Mouse (Mus musculus) right cerebral cortex, postnatal 14 days (tissue): ENCODE data around the gene Ttc27.
"Not testable (repeated sequence)": the region's sequence is repeated elsewhere in the genome, so short reads cannot be mapped to it uniquely, and the experiment has no call there.

Experiments
- DNase-seq: peaks from one replicate; pipeline ENCODE4 v3.0.0; 2022

The Ttc27 gene

DNA sequence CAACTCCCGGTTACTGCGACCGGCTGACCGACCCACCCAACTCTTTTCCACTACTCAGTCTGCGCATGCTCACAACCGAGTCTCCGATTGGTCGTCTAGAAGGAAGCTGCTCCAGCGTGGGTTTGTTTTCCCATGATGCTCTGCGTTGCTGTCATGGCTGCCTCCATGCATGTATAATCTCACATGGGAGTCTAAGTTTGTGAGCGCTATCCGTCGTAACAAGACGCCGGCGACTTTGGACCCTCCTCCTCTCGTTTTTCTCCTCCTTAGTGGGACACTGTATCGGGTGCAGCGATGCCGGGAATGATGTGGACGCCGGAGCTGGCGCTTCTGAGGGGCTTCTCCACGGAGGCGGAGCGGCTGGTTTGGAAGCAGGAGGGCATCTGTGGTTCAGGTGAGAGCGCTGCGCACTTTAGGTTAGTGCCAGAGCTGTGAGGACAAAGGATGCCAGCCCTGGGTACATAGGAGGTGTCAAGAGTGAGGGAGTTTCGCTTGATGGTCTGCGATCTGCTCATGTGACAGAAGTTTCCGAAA lies at the start of gene Ttc27:
Gene Ttc27, plus strand, starts transcription at position 115 of the 534 bp plus-strand sequence.
- peak; percentile 99 for DNase-seq

DNA sequence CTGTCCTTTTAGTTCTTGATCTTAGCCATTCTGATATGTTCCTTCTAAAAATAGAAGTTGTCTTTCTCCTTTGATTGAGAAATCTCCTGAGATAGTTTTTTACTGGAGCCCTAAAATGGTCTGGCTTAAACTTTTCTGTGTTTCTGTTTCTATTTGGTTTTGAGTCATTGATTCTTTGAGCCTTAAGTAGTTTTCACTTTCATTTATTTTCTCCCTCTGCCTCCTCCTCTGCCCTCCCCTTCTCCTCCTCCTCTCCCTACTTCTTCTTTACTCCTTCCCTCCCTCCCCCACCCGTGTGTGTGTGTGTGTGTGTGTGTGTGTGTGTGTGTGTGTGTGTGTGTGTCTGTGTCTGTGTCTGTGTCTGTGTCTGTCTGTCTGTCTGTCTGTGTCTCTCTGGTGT lies 49.5 kb upstream of the Ttc27 start:
- DNase-seq: no peak

DNA sequence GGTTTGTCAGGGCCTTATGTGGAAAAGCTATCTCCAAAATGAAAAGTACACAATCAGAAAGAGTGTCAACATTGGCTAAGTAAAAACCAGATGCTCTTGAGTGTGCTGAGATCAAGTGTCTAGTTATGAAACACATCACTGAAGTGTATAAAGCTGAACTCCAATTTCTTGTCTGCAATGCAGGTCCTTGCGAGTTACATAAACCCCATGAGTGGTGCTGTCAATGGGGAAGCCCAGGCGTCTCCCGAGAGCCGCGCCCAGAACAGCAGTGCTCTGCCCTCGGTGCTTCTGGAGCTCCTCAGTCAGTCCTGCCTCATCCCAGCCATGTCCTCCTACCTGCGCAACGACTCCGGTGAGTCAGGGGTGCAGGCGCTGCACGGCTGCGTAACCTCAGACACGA lies 47.5 kb upstream of the Ttc27 start:
- no peak for DNase-seq

DNA sequence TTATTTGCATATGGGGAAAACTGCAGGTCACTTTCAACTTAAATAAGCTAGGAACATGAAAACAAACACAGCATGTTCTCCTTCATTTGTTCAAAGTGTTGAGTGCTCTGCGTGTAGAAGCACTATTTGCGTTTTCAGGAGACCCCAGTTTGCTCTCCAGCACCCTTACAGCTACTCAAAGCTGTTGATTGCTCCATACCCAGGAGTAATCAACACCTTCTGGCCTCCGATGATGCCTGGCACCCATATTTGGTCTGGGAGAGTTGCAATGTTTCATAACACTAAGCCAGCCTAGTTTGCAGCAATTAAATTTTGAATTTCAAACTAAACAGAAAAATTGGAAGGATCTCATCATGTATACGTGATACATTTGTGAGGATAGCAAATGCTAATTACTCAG lies 45.1 kb upstream of the Ttc27 start:
- DNase-seq: no peak

DNA sequence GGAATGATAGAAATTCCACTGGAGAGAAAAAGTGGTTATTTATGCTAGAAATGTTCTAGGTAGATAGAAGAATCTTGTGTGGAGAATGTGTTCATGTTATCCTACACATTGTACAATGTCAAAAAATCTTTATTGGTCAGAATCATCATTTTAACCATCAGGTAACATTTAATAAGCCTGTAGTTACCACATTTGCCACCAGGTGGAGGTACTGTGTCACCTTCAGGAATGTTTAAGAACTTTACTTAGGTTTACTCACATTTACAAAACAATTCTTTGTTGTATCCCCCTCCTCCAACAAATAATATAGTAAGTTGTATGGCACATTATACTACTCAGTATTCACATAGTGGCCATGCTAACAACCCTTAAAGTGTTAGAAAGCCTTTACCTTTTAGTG lies 44.3 kb upstream of the Ttc27 start:
- no peak for DNase-seq

DNA sequence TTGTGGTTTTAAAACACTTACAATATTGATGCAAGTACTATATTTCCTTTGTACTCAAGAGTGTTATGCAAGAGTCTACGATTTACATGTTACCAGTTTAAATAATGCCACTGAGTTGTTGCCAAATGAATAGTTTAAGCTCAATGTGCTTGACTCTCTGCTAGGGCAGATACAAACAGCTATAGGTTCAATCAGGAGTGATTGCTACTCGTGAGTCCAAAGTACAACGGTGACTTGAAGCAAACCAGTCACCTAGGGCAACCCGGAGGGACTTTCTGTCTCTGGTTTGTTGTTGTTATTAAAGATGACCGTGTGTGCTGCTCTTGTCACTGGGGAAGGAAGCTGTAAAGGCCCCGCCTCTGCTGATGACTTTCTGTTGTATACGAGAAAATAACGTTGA lies 39.5 kb upstream of the Ttc27 start:
- DNase-seq: no peak

DNA sequence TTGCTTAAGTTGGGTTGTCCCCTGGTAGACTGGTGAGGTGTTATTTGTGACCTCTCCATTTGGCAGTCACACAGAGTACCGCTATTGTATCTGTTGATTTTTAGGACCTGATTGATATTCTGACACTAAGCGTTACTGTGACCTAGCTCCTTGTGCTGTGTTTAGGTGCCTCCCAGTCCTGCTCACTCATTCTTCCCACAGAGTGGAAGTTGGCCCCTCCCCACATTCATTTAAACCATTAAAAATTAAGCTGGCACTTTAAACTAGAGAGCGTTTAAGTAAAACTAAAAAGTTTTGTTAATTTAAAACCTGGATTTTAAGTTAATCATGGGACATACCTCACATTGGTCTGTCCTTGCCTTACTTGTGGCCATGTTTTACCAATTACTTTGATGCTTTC lies 32.6 kb upstream of the Ttc27 start:
- no peak for DNase-seq

DNA sequence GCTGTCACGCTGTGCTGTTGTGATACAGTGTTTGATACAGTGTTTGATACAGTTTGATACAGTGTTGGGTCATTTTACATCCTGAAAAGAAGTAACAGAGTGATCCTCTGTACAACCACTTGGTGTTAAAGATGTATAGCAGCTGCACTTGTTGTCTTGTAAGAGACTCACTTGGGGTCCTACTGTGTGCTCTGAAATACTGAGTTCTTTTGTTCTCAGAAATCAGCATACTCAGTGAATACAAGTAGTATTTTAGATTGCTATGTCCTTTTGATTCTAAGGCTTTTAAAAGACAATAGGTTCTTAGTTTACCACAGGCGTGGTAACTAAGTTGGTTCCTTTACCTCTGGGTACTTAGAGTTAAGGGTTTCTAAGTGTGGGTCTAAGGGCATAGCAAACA lies 29.0 kb upstream of the Ttc27 start:
- DNase-seq: no peak

DNA sequence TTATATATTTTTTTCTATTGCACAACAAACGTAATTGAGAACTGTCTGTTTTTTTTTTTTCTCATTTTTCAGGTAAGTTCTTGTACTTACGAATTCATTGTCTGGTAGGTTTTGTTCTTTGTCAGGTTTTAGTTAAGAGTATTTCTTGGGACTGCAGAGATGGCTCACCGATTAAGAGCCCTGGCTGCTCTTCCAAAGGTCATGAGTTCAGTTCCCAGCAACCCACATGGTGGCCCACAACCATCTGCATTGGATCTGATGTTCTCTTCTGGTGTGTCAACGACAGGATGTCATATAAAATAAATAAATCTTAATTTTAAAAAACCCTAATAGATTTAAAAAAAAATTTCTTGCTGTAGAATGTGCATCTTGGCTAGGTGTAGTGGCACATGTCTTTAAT lies 28.1 kb upstream of the Ttc27 start:
- no peak for DNase-seq

DNA sequence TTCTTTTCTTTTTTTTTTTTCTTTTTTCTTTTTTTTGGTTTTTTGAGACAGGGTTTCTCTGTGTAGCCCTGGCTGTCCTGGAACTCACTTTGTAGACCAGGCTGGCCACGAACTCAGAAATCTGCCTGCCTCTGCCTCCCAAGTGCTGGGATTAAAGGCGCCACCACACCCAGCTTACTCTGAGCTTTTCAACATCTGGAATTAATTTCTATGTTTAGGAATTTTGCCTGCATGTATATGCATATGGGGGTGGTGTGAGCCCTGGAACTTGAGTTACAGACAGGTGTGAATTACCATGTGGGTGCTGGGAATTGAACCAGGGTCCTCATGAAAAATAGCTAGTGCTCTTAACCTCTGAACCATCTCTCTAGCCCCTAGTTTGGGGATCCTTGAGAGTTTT lies 15.9 kb upstream of the Ttc27 start:
- not testable (repeated sequence) for DNase-seq

DNA sequence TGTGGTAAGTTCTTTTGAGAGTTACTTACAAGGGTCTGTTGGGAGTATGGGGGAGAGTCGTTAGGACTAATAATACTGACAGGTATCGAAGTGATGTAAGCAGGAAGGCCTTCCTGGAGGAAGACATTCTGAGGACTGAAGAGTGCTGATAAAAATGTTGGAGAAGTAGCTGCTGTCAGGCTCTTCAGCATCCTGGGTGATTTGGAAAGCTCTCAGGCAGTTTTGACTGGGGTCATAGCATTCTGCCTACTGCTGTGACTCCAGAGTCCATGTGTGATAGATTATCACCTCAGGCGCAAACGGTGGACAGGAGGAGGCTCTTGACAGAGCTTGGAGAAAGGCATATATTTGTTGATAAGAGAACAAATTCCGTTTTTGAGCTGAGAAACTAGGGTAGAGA lies 12.1 kb upstream of the Ttc27 start:
- no peak for DNase-seq

DNA sequence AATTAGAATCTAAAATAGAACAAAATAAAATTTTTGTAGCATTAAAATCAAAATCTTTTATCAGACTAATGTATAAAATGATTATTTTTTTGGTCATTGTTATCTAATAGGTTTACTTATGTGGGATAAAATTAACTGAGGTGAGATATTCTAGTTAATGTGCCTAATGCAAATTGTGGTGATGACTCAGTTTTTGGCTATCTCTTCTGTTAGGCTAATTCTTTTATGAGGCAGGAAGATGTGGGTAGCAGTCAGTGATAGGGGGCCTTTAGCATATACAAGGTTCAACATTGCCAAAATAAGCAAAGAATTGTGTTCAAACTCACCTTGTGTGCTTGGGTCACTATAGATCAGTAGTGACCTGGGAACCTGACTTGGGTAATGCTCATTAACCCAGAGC lies 10.9 kb upstream of the Ttc27 start:
- DNase-seq: no peak

DNA sequence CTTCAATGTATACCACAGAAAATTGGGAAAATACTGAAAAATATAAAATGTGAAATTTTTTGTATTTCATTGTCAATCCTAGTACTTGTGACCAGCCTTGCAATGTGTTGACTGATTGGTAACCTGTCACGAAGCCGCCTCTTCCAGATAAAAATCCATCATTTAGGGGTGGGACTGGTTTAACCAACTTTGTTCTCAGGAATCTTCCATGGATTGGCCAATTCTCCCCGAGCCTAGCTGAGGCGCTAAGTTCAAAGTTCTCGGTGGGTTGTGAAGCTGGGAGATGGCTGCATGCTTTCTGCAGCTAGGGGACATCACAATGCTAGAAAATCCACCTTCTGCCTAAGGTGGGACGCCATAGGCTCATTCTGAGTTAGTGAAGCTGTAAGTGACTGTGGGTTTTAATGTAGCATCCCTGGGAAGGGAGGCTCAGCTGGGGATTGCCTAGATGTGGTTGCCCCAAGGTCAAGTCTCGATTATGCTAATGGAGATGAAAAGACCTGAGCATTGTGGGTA lies 9.8 kb upstream of the Ttc27 start:
- DNase-seq: no peak

DNA sequence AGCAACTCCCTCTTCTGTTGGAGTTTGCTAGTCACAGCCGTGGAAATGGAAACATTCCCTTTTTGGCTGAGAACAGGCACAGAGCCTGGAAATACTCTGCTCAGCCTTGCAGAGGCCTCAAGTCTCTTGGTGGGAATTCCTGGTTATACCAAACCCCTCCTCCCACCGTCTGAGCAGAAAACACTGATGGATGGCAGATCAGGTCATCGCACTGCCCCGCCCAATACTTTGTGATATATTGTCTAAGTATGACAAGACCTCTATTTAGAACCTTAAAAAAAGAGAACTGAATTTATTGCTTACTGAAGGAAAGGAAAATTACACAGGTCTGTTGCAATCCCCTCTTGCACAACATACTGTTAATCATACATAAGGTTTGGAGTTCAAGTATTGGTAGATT lies 6.8 kb upstream of the Ttc27 start:
- DNase-seq: no peak

DNA sequence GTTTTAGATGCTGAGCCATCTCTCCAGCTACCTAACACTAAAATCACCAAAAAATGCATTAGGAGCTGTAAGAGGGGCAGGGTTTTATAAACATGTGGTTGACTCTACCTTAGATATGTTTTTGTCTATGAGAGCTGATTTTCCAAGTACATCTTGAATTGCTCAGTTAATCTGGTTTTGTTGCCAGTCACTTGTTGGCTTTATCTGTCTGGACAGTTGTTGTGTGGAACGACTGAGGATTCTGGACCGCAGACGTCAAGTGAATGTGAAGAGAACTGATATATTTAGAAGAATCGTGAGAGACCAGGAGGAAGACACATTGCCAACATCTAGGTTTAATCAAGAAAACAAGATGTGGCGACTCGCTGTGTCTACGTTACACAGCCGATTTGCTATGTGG lies 5.9 kb upstream of the Ttc27 start:
- no peak for DNase-seq

DNA sequence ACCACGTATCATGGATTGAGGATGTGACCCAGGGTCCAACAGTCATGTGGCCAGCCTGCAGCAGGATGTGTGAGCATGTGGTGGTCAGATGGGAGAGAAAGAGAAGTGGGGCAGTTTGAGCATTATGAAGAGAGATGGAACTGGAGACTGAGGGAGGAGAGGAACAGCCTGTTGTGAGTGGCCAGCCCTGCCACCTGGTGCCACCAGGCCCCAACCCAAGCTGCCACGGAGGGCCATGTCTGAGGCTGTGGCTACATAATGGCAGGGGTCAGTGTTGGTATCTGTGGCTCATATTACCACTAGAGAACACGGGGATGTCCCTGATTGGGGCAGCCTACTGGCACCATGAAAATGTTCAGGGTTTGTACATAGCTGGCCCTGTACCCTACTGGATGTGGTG lies 2.4 kb upstream of the Ttc27 start:
- DNase-seq: no peak

DNA sequence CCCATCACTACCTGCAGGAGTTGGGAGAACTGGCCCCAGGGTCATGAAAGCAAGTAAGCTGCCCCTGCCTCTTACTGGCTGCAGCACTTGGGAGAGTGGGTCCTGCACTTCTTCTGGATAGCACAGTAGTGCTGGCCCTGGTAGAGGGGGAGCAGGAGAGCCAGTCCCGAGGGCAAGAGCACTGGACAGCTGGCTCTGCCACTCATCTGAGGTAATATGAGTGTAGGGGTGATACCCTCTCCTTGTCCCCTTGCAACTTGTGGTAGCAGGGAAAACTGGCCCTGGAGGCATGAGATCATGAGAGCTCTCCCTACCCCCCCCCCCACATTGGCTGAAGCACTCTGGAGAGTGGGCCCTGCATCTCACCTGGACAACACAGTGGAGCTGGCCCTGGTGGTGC lies 1.8 kb upstream of the Ttc27 start:
- DNase-seq: no peak

DNA sequence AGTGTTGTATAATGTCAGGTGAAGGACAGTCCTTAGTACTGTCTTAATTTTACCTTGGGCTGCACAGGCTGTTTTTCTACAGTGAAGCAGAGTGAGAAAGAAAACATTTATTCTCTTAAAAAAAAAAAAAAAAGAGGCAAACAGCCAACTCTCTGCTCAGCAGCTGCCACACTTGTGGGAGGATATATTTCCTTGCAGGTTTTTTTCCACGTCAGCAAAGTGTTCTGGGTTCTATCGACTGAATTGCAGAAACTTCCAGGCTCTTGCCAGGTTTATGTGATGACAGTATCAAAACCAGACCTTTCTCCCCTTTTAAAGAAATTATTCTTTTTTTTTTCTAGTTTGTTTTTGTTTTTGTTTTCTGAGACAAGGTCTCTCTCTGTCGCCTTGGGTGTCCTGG lies 889 bp upstream of the Ttc27 start:
- no peak for DNase-seq

DNA sequence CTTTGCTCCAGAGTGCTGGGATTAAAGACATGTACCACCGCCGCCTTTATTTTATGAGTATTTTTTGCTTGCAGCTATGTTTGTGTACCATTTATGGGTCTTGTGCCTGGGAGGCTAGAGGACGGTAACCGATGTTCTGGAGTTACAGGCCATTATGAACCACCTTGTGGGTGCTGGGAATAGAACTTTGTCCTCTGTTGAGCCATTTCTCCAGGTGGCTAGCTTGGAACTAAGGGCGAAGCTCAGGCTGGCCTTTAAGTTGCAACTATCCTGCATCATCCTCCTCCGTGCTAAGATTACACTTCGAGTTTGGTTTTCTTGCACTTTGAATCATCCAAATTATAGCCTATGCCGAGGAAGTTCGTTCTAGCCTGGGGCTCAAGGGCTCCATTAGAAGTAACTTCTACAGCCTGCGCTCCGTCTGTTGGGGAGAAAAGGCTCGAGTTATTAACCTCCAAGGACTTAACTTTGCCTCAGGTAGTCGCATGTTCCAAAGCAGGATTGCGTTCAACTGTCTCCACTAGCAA lies 378 bp upstream of the Ttc27 start:
- DNase-seq: no peak

DNA sequence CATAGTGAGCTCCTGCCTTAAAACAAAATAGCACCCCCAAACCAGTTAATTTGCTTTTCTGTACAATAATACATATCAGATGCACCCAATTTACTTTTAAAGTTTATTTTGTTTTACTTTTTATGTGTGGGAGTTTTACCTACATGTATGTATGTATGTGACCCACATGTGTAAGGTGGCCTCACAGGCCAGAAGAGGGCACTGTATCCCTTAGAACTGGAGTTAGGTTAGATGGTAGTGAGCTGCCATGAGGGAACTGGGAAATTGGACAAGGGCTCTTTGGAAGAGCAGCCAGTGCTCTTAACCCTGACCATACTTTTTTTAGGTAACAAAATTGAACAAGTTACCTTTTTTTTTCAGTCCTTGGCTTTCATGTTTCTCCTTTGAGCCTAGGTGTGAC lies 15.3 kb downstream of the Ttc27 start:
- no peak for DNase-seq

DNA sequence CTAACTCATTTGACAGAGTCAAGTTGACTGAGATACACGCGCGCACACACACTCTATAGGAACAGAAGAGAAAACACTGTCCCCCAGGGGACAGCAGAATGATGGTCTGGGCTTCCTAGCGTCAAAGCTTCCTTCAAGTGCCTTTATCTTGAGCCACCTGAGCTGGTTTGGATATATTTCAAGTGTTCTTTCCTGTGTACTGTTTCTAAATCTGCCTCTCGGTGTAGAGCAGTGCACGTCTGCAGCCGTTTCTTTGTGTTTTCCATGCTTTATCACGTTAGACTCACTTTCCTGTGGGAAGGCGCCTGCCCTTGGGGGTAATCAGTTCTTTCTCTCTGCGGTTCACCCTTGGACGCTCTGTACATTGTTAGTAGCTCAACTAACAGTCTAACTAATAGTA lies 17.9 kb downstream of the Ttc27 start:
- no peak for DNase-seq

DNA sequence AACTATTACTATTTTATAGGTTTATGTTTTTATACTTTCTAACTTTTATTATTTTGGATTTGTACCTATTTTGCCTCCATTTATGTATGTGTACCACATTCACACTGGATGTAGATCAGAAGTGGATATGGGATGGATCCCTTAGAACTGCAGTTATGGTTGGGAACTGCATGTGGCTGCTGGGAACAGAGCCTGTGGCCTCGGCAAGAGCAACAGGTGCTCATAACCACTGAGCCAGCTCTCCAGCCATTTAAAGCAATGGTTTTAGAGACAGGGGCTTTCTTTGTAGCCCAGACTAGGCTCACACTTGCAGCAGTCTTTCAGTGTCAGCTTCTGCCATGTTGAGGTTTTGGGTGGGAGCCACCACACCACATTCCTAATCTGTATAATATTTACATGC lies 32.1 kb downstream of the Ttc27 start:
- no peak for DNase-seq

DNA sequence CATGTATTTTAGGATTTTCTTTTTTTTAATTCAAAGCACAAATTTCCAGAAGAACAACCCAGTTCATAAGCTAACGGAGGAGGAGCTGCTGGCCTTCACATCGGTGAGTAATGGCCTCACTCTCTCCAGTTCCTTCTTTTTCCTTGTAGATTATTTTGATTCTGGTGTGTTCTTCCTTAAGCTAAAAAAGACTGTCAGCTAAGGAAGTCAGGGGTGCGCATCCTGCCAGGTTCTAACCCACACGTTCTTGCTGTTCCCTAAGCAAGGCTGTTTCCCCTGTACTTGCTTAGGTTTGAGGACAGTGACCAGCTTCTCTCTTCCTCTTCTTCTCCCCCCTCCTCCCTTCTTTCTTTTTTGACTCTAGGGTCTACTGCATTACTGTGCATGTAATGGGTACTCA lies 33.5 kb downstream of the Ttc27 start:
- no peak for DNase-seq

DNA sequence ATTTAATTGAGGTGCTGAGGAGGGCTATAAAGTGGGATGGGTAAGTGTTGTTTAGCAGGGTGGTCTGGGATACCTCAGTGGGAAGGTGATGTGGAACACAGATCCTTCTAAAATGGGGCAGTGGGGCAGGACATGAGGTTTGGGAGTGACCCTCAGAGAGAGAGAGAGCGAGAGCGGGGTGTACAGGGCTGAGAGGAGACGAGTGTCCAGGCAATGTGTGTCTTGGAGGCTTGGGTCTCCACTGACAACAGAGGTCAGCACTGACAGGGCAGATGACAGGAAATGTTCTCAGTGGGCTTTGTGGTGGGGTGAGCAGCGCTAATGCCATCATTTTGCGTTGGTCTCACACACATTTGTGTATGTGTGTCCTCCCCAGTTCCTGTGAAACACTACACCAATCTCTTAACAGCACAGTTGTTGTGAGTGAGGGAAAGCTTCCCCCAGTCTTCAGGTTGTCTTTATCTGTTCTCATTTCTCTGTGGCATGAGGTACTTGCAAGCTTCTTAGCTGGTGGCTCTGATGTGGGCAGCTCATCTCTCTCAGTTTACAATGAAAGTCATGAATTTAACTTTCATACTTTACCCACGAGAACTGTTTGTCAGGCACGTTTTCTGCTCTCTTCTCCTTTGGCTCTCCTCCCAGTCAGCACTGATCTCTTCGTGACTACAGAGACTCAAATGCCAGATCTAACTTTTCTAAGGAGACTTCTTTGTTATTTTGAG lies 35.5 kb downstream of the Ttc27 start:
- no peak for DNase-seq

DNA sequence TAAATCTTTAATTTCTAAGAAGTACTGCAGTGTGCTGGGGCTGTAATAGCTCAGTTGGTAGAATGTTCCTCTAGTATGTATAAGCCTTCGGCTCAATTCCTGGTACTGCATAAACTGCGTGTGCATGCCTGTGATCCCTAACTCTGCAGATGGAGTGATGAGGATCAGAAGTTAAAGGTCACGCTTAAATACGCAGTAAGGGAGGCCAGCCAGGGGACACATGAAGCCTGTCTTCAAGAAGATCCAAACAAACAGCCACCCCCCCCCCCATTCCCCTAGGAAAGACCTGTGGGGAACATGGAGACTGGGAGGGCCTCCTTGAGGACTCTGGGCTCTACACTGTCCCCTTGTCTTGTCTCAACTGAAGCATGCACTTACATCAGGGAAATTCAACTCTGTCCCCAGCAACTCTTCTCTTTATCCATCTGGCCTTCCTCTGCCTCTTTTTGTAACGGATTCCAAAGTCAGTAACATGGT lies 36.1 kb downstream of the Ttc27 start:
- DNase-seq: no peak
